Mouse (Mus musculus) left cerebral cortex, adult 2 months (tissue): ENCODE measurements around the gene Hist1h2bm. TPM values are rescaled to one million over a fixed set of nuclear protein-coding genes. Genes with fewer than 3 reads are reported as not detected.
"Not testable (repeated sequence)": the region's sequence is repeated elsewhere in the genome, so short reads cannot be mapped to it uniquely, and the experiment has no call there.

Experiments used
- DNase-seq, 2 experiments: peaks; one replicate each; pipeline ENCODE4 v3.0.0; 2021 to 2022; ENCODE audit warnings: low spot score in 2 of 2, mixed read lengths in 1 of 2; ENCODE audit errors: extremely low spot score in 1 of 2
- H3K27ac ChIP-seq: fragments of 200-600 bp; 2 replicates; pipeline ENCODE4 v1.8.1; 2022
- H3K4me3 ChIP-seq: fragments of 200-600 bp; 2 replicates; pipeline ENCODE4 v1.8.1; 2022
- CTCF ChIP-seq: fragments of 200-600 bp; IDR thresholded peaks from 2 replicates; pipeline ENCODE4 v1.8.1; 2022; ENCODE audit warnings: antibody characterized with exemption, mild to moderate bottlenecking, moderate library complexity
- intact Hi-C: fragments of 180-260 bp; cut with DNase I; formaldehyde crosslinking; loops from one replicate; pipeline ENCODE4 v1.15.1; 2025
- long read RNA-seq, 2 experiments: library from polyadenylated mRNA; stranded (forward); transcript quantifications; one replicate each; pipeline ENCODE4 v2.0.0; 2021; ENCODE audit warnings: borderline mapping rate in 2 of 2
- total RNA-seq, 2 experiments: library from RNA; stranded (reverse); gene quantifications; 2 replicates each; pipeline ENCODE4 v1.2.3; 2021

The Hist1h2bm gene
- total RNA-seq = 1 to 10 TPM; 4.8 to 5.4 TPM
- long read RNA-seq, experiment 1 = 0 reads
- long read RNA-seq, experiment 2 = 0 reads

- not testable (repeated sequence) for H3K27ac ChIP-seq
- DNase-seq = peak; percentile 56 to 62
- intact Hi-C loops = loop anchor here (2.0 kb wide), 1 partner anchor 57 kb away; no protein-coding TSS in a partner anchor
- peak within 1 kb of the TSS; percentile 46 for H3K4me3 ChIP-seq
Observed at GRCm38 (mm10) chr13:21721757-21722372, at the start of gene Hist1h2bm. Hist1h2bm (plus strand) TSS chr13:21722044.

GRCm38 (mm10) chr13:21677305-21677704, 44.5 kb upstream of the Hist1h2bm start, which contains the start of gene Olfr1360:
Olfr1360 (minus strand) TSS chr13:21677405.
- intact Hi-C loops = no loop called here
- Histone ChIP-seq H3K4me3 (no peak within 1 kb of the TSS), H3K27ac (no peak within 1 kb of the TSS)
- DNase-seq = no peak
- TF ChIP-seq CTCF = no peak

- intact Hi-C loops = no loop called here
- TF ChIP-seq CTCF = no peak
Observed at GRCm38 (mm10) chr13:21697811-21698210, 24.0 kb upstream of the Hist1h2bm start, which contains the start of gene Olfr1359. Olfr1359 (plus strand) TSS chr13:21698111.

GRCm38 (mm10) chr13:21706669-21707068, 15.2 kb upstream of the Hist1h2bm start:
- no peak for TF ChIP-seq CTCF
- intact Hi-C loops = no loop called here
- H3K27ac ChIP-seq = no peak overlapping the region
- H3K4me3 ChIP-seq = no peak overlapping the region
- DNase-seq = no peak

More at GRCm38 (mm10) chr13:21697811-21698210, 24.0 kb upstream of the Hist1h2bm start, which contains the start of gene Olfr1359:
- Histone ChIP-seq H3K4me3 (no peak within 1 kb of the TSS), H3K27ac (no peak within 1 kb of the TSS)
- DNase-seq = no peak

- peak; percentile 87 to 90 for DNase-seq
- H3K4me3 ChIP-seq = peak overlapping the region; percentile 96
- H3K27ac ChIP-seq = peak overlapping the region; percentile 74
- TF ChIP-seq CTCF = peak; percentile 91
- intact Hi-C loops = loop anchor here (1.0 to 10.0 kb wide), 11 partner anchors 41 to 1911 kb away; partner anchors contain the start of genes Hist1h2af, Hist1h2be, Hist1h4h and Hist1h4k
Observed at GRCm38 (mm10) chr13:21710031-21710711, 11.7 kb upstream of the Hist1h2bm start.

- Histone ChIP-seq H3K4me3 (peak overlapping the region; percentile 96), H3K27ac (peak overlapping the region; percentile 13; the same call in 1 of the 2 replicates)
- intact Hi-C loops = loop anchor here (1.0 to 10.0 kb wide), 11 partner anchors 40 to 1910 kb away; partner anchors contain the start of genes Hist1h2af, Hist1h2be, Hist1h4h and Hist1h4k
- TF ChIP-seq CTCF = no peak
- DNase-seq = peak; percentile 81
Observed at GRCm38 (mm10) chr13:21710821-21711525, 10.9 kb upstream of the Hist1h2bm start.

GRCm38 (mm10) chr13:21711698-21712097, 10.1 kb upstream of the Hist1h2bm start:
- no peak for DNase-seq
- no peak for TF ChIP-seq CTCF
- intact Hi-C loops = loop anchor here (2.0 to 10.0 kb wide), 10 partner anchors 39 to 1909 kb away; partner anchors contain the start of genes Hist1h2af, Hist1h2be, Hist1h4h and Hist1h4k
- peak overlapping the region; percentile 96 for H3K4me3 ChIP-seq
- H3K27ac ChIP-seq = no peak overlapping the region

- TF ChIP-seq CTCF = peak; percentile 97
- no peak overlapping the region for H3K27ac ChIP-seq
- peak overlapping the region; percentile 33 for H3K4me3 ChIP-seq
- intact Hi-C loops = loop anchor here (5.0 to 10.0 kb wide), 9 partner anchors 228 to 1968 kb away; partner anchors contain the start of genes Hist1h2ac, Hist1h2af, Hist1h2bc and Hist1h4d
- DNase-seq = peak; percentile 52 to 64
Observed at GRCm38 (mm10) chr13:21714725-21715124, 7.1 kb upstream of the Hist1h2bm start.

- Histone ChIP-seq H3K4me3 (peak overlapping the region; percentile 33), H3K27ac (peak overlapping the region; percentile 72)
- intact Hi-C loops = loop anchor here (5.0 to 10.0 kb wide), 3 partner anchors 1590 to 1967 kb away; partner anchors contain the start of genes Hist1h2ac, Hist1h2bc and Hist1h4d
- no peak for TF ChIP-seq CTCF
- no peak for DNase-seq
Observed at GRCm38 (mm10) chr13:21715131-21715863, 6.5 kb upstream of the Hist1h2bm start.

GRCm38 (mm10) chr13:21715864-21716539, 5.8 kb upstream of the Hist1h2bm start, which contains the start of the genes Hist1h2bl and Hist1h2ai:
Hist1h2bl (minus strand) TSS chr13:21716143.
Hist1h2ai (plus strand) TSS chr13:21716422.
- H3K27ac ChIP-seq = peak within 1 kb of the TSS; percentile 83
- DNase-seq = peak; percentile 74 to 84

GRCm38 (mm10) chr13:21716540-21717391, 5.1 kb upstream of the Hist1h2bm start:
- not testable (repeated sequence) for DNase-seq
- Histone ChIP-seq H3K27ac (peak overlapping the region; percentile 83), H3K4me3 (peak overlapping the region; percentile 48)
- intact Hi-C loops = loop anchor here (1.0 to 10.0 kb wide), 6 partner anchors 34 to 1966 kb away; partner anchors contain the start of genes Hist1h2ac, Hist1h2an, Hist1h2bc and Hist1h2bp

More at GRCm38 (mm10) chr13:21715864-21716539, 5.8 kb upstream of the Hist1h2bm start, which contains the start of the genes Hist1h2bl and Hist1h2ai:
- peak within 1 kb of the TSS; percentile 48 for H3K4me3 ChIP-seq
- intact Hi-C loops = loop anchor here (1.0 to 10.0 kb wide), 5 partner anchors 34 to 1966 kb away; partner anchors contain the start of genes Hist1h2ac, Hist1h2an, Hist1h2bc and Hist1h2bp

- Histone ChIP-seq H3K27ac (peak within 1 kb of the TSS; percentile 83), H3K4me3 (peak within 1 kb of the TSS; percentile 48)
- peak; percentile 86 to 89 for DNase-seq
- intact Hi-C loops = loop anchor here (1.0 to 10.0 kb wide), 6 partner anchors 17 to 1965 kb away; partner anchors contain the start of genes Hist1h2ac, Hist1h2an, Hist1h2bc and Hist1h2bp
Observed at GRCm38 (mm10) chr13:21717397-21718357, 4.2 kb upstream of the Hist1h2bm start, which contains the start of gene Hist1h3h. Hist1h3h (plus strand) TSS chr13:21717659.
